Mouse (Mus musculus) forebrain, embryonic 11.5 days (tissue): ENCODE results near the gene Ankrd44. TPM values are rescaled to one million over a fixed set of nuclear protein-coding genes. Genes with fewer than 3 reads are reported as not detected.

Experiments used
- ATAC-seq: fragments of 200-750 bp; cut with Nextera tagmentation; replicated peaks from 2 replicates; pipeline ENCODE4 v1.8.0; 2017; ENCODE audit warnings: moderate TSS enrichment; ENCODE audit not compliant: low FRiP score
- DNase-seq: peaks from one replicate; pipeline ENCODE4 v3.0.0-alpha.2; 2017; ENCODE audit warnings: low spot score
- H3K27ac ChIP-seq: fragments of 300-500 bp; sonication (generic); 2 replicates; pipeline ENCODE4 v1.5.1; 2014; ENCODE audit warnings: low read depth, low read length
- H3K27me3 ChIP-seq: fragments of 300-500 bp; sonication (generic); 2 replicates; pipeline ENCODE4 v1.6.1; 2014; ENCODE audit warnings: mild to moderate bottlenecking, low read length, mixed read lengths; ENCODE audit not compliant: control insufficient read depth, insufficient read depth
- H3K36me3 ChIP-seq: fragments of 300-500 bp; sonication (generic); 2 replicates; pipeline ENCODE4 v1.6.1; 2014; ENCODE audit warnings: mild to moderate bottlenecking, low read length, moderate library complexity, mixed read lengths; ENCODE audit not compliant: control insufficient read depth, insufficient read depth
- H3K4me1 ChIP-seq: fragments of 300-500 bp; sonication (generic); replicated peaks from 2 replicates; pipeline ENCODE4 v1.6.1; 2014; ENCODE audit warnings: low read length, mixed read lengths; ENCODE audit not compliant: control insufficient read depth, insufficient read depth
- H3K4me2 ChIP-seq: fragments of 300-500 bp; sonication (generic); 2 replicates; pipeline ENCODE4 v1.6.1; 2014; ENCODE audit warnings: low read depth, mild to moderate bottlenecking, low read length, moderate library complexity, mixed read lengths; ENCODE audit not compliant: severe bottlenecking
- H3K4me3 ChIP-seq: fragments of 300-500 bp; sonication (generic); 2 replicates; pipeline ENCODE4 v1.5.1; 2014; ENCODE audit warnings: low read depth, low read length
- H3K9ac ChIP-seq: fragments of 300-500 bp; sonication (generic); 2 replicates; pipeline ENCODE4 v1.6.1; 2014; ENCODE audit warnings: low read length
- H3K9me3 ChIP-seq: fragments of 300-500 bp; sonication (generic); 2 replicates; pipeline ENCODE4 v1.6.1; 2016; ENCODE audit warnings: low read length, mixed read lengths; ENCODE audit not compliant: control insufficient read depth
- WGBS: fragments of 180-500 bp; shearing (Covaris S2); extraction: QIAGEN DNeasy Blood & Tissue Kit; methylation state at CpG from one replicate; pipeline ENCODE4 v1.1.7; 2014; 5-methylcytosine and 5-hydroxymethylcytosine counted together
- microRNA-seq: library from miRNA; unstranded; fragments of <30 nt; microRNA quantifications from one replicate; pipeline ENCODE4, GENCODE M21; 2016; ENCODE audit not compliant: insufficient number of aligned reads
- polyA plus RNA-seq: library from polyadenylated mRNA; unstranded; fragments of >200 nt; fragmentation: Nextera tagmentation; extraction: Ambion mirVana; gene quantifications from 2 replicates; pipeline ENCODE4 v1.2.1, GENCODE M21; 2014

Ankrd44 gene
- polyA plus RNA-seq, 1 experiment from 2014 or later = 19.3 TPM

DNA sequence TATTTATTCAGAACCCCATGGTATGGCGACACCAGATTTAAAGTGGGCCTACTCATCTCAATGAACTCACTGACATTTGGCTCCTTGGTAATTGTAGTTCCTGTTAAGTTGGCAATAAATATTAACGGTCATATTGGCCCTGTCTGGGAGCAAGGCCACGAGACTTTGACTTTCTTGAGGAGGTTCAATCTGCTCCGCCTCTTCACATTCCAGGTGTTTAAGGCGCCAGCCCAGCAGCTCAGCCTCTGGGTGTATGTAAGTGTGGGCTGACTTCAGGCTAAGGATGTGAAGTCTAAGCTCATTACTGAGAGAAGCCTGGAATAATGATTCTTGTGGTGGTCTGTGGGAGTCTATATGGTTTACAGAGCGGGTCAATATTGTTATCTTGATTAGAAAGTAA lies 313.8 kb downstream of the Ankrd44 start:
- DNase-seq = no peak
- Histone ChIP-seq H3K9ac (no peak overlapping the region), H3K4me2 (no peak overlapping the region), H3K27me3 (no peaks in the 10 kb centered on the region), H3K9me3 (no peaks in the 10 kb centered on the region), H3K27ac (no peak overlapping the region), H3K36me3 (no peaks in the 10 kb centered on the region), H3K4me3 (no peak overlapping the region), H3K4me1 (no peaks in the 10 kb centered on the region)
- 80% methylated on average over 6 of the region's 6 CpGs for WGBS
- no peak for ATAC-seq

DNA sequence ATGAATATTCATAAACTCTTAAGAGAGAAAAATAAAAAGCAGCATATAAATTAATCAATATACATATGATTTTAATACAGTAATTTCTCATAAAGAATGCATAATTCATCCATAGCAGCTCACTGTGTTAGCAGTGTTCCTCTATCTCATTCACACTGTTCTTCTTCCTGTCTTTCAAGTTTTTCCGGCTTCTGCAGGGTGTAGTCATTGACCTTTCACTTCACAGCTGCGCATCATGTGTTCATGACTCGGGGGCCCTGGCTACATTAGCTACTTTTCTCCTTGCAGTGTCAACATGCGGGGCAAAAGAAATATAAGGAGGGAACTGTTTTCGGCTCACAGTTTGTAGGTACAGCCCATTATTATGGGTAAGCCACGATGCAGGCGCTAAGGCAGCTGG lies 314.3 kb downstream of the Ankrd44 start:
- H3K4me3 ChIP-seq = no peak overlapping the region
- 87% methylated on average over 7 of the region's 7 CpGs for WGBS

DNA sequence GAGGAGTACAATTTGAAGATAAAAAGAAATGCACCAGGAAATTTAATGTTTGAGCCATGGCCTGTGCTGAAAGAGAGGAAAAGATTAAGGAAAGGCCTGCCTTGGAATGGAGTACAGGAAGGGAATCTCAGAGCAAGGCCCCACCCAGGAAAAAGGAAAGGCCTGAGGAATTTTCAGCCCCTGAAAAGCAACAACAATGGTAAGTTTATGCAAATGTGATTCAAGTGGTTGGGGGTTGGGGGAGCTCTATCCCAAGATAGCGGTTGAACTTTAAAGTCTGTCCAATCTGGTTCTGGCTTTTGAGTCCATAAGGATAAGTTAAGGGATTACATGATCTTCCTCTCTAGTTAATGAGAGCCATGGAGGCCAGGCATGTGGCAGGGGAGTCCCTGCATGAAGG lies 319.3 kb downstream of the Ankrd44 start:
- Histone ChIP-seq H3K4me1 (no peaks in the 10 kb centered on the region), H3K27ac (no peak overlapping the region), H3K9ac (no peak overlapping the region), H3K36me3 (no peaks in the 10 kb centered on the region), H3K9me3 (no peaks in the 10 kb centered on the region), H3K4me2 (no peak overlapping the region), H3K27me3 (no peaks in the 10 kb centered on the region), H3K4me3 (no peak overlapping the region)
- 71% methylated on average over 1 of the region's 1 CpGs for WGBS
- no peak for ATAC-seq
- DNase-seq = no peak

More for the DNA sequence above, 314.3 kb downstream of the Ankrd44 start:
- H3K27me3 ChIP-seq = no peaks in the 10 kb centered on the region
- ATAC-seq = no peak
- no peaks in the 10 kb centered on the region for H3K9me3 ChIP-seq
- H3K9ac ChIP-seq = no peak overlapping the region
- H3K4me1 ChIP-seq = no peaks in the 10 kb centered on the region
- H3K36me3 ChIP-seq = no peaks in the 10 kb centered on the region
- H3K4me2 ChIP-seq = no peak overlapping the region
- H3K27ac ChIP-seq = no peak overlapping the region
- no peak for DNase-seq

DNA sequence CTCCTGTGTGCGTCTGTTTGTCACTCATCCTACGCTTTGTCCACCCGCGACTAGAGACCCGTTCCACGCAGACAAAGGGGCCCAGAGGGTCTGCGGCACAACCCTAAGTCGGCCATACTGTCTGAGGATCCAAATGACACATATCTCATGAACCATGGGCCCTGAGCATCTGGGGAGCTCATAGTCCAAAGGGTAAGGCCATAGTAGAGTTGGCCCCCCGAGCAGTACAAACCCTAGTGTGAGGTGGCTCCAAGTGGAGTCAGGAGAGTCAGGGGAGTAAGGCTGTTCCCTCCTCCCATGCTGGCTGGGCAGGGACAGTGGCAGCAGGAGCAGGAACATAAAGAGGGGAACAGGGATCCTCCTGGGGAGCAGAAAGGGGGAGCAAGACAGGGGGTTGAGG lies 324.5 kb downstream of the Ankrd44 start:
- DNase-seq (no peak), ATAC-seq (no peak)
- Histone ChIP-seq H3K4me2 (no peak overlapping the region), H3K4me1 (no peaks in the 10 kb centered on the region), H3K36me3 (no peaks in the 10 kb centered on the region), H3K9me3 (no peaks in the 10 kb centered on the region; the same call in 1 of the 2 replicates), H3K9ac (no peak overlapping the region), H3K4me3 (no peak overlapping the region), H3K27ac (no peak overlapping the region), H3K27me3 (no peaks in the 10 kb centered on the region)
- WGBS = 86% methylated on average over 9 of the region's 9 CpGs

DNA sequence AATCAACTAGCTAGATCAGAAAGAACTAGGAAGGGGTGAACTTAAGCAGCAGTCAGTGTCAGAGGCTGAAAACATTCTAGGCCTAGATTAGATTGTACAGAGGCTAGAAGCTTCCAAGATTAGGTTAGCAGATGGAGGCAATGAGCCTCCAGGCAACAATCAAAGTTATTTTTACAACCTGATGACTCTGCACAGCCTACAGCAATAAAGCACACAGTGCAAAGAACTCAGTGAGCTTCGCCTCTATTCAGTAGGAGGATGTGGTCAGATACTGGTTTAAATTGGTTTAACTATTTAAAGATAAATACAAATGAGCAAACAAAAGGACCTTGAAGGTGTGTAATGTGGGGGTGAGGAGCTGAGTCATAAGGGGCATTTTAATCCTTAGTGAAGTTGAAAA lies 325.9 kb downstream of the Ankrd44 start:
- 88% methylated on average over 1 of the region's 1 CpGs for WGBS
- Histone ChIP-seq H3K4me1 (no peaks in the 10 kb centered on the region), H3K27me3 (no peaks in the 10 kb centered on the region), H3K4me3 (no peak overlapping the region), H3K9me3 (no peaks in the 10 kb centered on the region; the same call in 1 of the 2 replicates), H3K36me3 (no peaks in the 10 kb centered on the region), H3K27ac (no peak overlapping the region), H3K9ac (no peak overlapping the region), H3K4me2 (no peak overlapping the region)
- no peak for DNase-seq
- ATAC-seq = no peak

DNA sequence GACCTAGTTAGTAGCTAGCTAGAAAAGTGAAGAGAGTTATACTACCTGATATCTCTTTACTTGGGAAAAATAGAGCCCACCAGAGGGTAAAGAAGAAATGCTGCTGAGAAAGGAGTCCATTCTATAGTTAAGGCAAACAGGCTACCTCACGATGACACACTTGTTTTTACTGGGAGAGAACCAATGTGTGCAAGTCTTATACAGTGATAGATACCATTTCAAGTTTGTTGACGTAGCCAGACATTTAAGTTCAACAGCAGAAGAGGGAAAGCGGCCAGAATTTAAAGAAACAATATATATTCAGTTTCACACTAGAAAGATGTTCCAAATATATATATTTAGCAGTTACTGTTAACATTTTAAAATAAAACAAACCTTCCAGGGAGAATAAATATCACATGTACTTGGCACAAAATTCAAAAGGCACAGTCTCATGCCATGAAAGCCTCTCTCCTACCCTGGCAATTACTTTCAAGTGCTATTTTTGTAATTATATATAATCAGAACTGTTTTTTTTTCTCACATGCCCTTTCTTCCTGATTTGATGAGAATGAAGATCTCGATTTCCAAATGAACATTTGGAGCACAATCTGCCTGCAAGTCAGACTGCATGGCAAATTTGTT lies 328.5 kb downstream of the Ankrd44 start:
- H3K4me2 ChIP-seq = no peak overlapping the region
- no peak overlapping the region for H3K27ac ChIP-seq
- H3K9me3 ChIP-seq = no peaks in the 10 kb centered on the region; the same call in 1 of the 2 replicates
- 88% methylated on average over 4 of the region's 4 CpGs for whole genome bisulfite sequencing
- H3K27me3 ChIP-seq = no peaks in the 10 kb centered on the region
- no peaks in the 10 kb centered on the region for H3K4me1 ChIP-seq
- DNase-seq (no peak), ATAC-seq (no peak)
- no peak overlapping the region for H3K9ac ChIP-seq
- no peaks in the 10 kb centered on the region for H3K36me3 ChIP-seq
- no peak overlapping the region for H3K4me3 ChIP-seq

DNA sequence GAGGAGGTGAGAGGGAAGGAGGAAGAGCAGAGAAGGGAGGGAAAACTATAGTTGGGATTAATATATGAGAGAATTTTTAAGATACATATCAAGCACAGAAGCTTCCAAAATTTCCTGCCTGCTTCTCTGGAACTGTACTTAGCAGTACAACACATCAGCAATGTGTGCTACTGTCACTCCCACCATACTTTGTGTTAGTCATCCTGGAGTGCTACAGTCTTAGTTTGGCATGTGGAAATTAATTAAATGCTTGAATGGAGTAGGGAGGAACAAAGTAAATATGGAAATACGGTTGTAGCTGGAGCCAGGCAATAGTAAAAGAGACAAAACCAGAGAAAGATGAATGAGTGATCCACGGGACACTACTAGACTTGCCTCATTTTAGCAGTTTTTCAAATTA lies 330.0 kb downstream of the Ankrd44 start:
- Histone ChIP-seq H3K4me1 (no peaks in the 10 kb centered on the region), H3K9ac (no peak overlapping the region), H3K4me3 (no peak overlapping the region), H3K36me3 (no peaks in the 10 kb centered on the region), H3K4me2 (no peak overlapping the region), H3K27me3 (no peaks in the 10 kb centered on the region), H3K27ac (no peak overlapping the region), H3K9me3 (no peaks in the 10 kb centered on the region; the same call in 1 of the 2 replicates)
- 87% methylated on average over 2 of the region's 2 CpGs for WGBS
- DNase-seq (no peak), ATAC-seq (no peak)

Small RNAs within 50 kb of the gene (microRNA-seq; reads per million reads assigned to microRNA genes)
- not detected for gene Gm24053

Other genes with a start within 250 kb of the Ankrd44 start
- 327 and 360 TPM in 2 replicates for gene Sf3b1, start 101.1 kb upstream of the Ankrd44 start, polyA plus RNA-seq
- gene Coq10b, start 126.4 kb upstream of the Ankrd44 start, polyA plus RNA-seq = 30.9 and 32.9 TPM in 2 replicates
- gene Hspe1, start 161.7 kb upstream of the Ankrd44 start, polyA plus RNA-seq = 434 and 507 TPM in 2 replicates
- gene Hspd1, start 161.9 kb upstream of the Ankrd44 start, polyA plus RNA-seq = 401 and 416 TPM in 2 replicates
- gene Mob4, start 204.8 kb upstream of the Ankrd44 start, polyA plus RNA-seq = 133 and 163 TPM in 2 replicates